Mouse (Mus musculus) brain, embryonic 18.5 days (tissue): ENCODE data around the gene Spata31d1a.
"Not testable (repeated sequence)": the region's sequence is repeated elsewhere in the genome, so short reads cannot be mapped to it uniquely, and the experiment has no call there.

Experiments used
- DNase-seq: peaks from one replicate; pipeline ENCODE4 v3.0.0-alpha.2; 2012; ENCODE audit warnings: low read depth, low spot score

Gene Spata31d1a

GRCm38 (mm10) chr13:59710230-59710629 lies at the start of gene Spata31d1a:
Gene Spata31d1a, minus strand, starts transcription at chr13:59710330.
- DNase-seq: no peak

GRCm38 (mm10) chr13:59756906-59757305 lies 46.8 kb upstream of the Spata31d1a start:
- no peak for DNase-seq

GRCm38 (mm10) chr13:59750310-59750709 lies 40.2 kb upstream of the Spata31d1a start:
- no peak for DNase-seq

GRCm38 (mm10) chr13:59746711-59747110 lies 36.6 kb upstream of the Spata31d1a start, which contains the start of gene 1700014D04Rik:
Gene 1700014D04Rik, minus strand, starts transcription at chr13:59746752.
- no peak for DNase-seq

GRCm38 (mm10) chr13:59746164-59746563 lies 36.0 kb upstream of the Spata31d1a start:
- no peak for DNase-seq

- no peak for DNase-seq
Measured at GRCm38 (mm10) chr13:59745462-59745861, 35.3 kb upstream of the Spata31d1a start.

- DNase-seq: no peak
Measured at GRCm38 (mm10) chr13:59741697-59742096, 31.6 kb upstream of the Spata31d1a start.

- DNase-seq: no peak
Measured at GRCm38 (mm10) chr13:59741096-59741495, 31.0 kb upstream of the Spata31d1a start.

GRCm38 (mm10) chr13:59739397-59739796 lies 29.3 kb upstream of the Spata31d1a start:
- no peak for DNase-seq

- no peak for DNase-seq
Measured at GRCm38 (mm10) chr13:59738455-59738854, 28.3 kb upstream of the Spata31d1a start.

GRCm38 (mm10) chr13:59735190-59735589 lies 25.1 kb upstream of the Spata31d1a start:
- DNase-seq: peak; percentile 4

- not testable (repeated sequence) for DNase-seq
Measured at GRCm38 (mm10) chr13:59734347-59734746, 24.2 kb upstream of the Spata31d1a start.

- DNase-seq: no peak
Measured at GRCm38 (mm10) chr13:59733936-59734335, 23.8 kb upstream of the Spata31d1a start.

- no peak for DNase-seq
Measured at GRCm38 (mm10) chr13:59731652-59732051, 21.5 kb upstream of the Spata31d1a start, which contains the start of gene Spata31d1d. Gene Spata31d1d, minus strand, starts transcription at chr13:59731752.

- peak; percentile 47 for DNase-seq
Measured at GRCm38 (mm10) chr13:59728378-59729093, 18.4 kb upstream of the Spata31d1a start.

GRCm38 (mm10) chr13:59726139-59726867 lies 16.2 kb upstream of the Spata31d1a start:
- DNase-seq: no peak

- not testable (repeated sequence) for DNase-seq
Measured at GRCm38 (mm10) chr13:59722089-59722488, 12.0 kb upstream of the Spata31d1a start.

GRCm38 (mm10) chr13:59719475-59719874 lies 9.3 kb upstream of the Spata31d1a start:
- no peak for DNase-seq

GRCm38 (mm10) chr13:59718857-59719440 lies 8.8 kb upstream of the Spata31d1a start:
- DNase-seq: not testable (repeated sequence)

- no peak for DNase-seq
Measured at GRCm38 (mm10) chr13:59713710-59714109, 3.6 kb upstream of the Spata31d1a start.

- not testable (repeated sequence) for DNase-seq
Measured at GRCm38 (mm10) chr13:59711984-59712383, 1.9 kb upstream of the Spata31d1a start, which contains the start of gene Spata31d1b. Gene Spata31d1b, plus strand, starts transcription at chr13:59712284.

GRCm38 (mm10) chr13:59704562-59704961 lies 5.6 kb downstream of the Spata31d1a start:
- DNase-seq: no peak
